Mouse (Mus musculus): ENCODE data around the gene Qtrt2. TPM values are rescaled to one million over a fixed set of nuclear protein-coding genes. Genes with fewer than 3 reads are reported as not detected.

Qtrt2 gene
- polyA plus RNA-seq (2015; fragmentation: Nextera tagmentation; extraction: Ambion mirVana) = 10.9 and 11.2 TPM in 2 replicates

GRCm38 (mm10) chr16:43926341-43926859 is at the start of gene Qtrt2:
Qtrt2 (minus strand) TSS chr16:43926809.

GRCm38 (mm10) chr16:43889208-43890004 is 37.2 kb downstream of the Qtrt2 start, which contains the start of gene Ccdc191:
Ccdc191 (plus strand) TSS chr16:43889800.

Other genes starting within 250 kb of the Qtrt2 start
- gene Drd3, start 172.8 kb downstream of the Qtrt2 start, polyA plus RNA-seq (2015; fragmentation: Nextera tagmentation; extraction: Ambion mirVana) = not detected in 2 replicates
- gene Ccdc191, start 37.0 kb downstream of the Qtrt2 start, polyA plus RNA-seq (2015; fragmentation: Nextera tagmentation; extraction: Ambion mirVana) = 6.1 and 7.4 TPM in 2 replicates
- gene Zdhhc23, start 53.0 kb upstream of the Qtrt2 start, polyA plus RNA-seq (2015; fragmentation: Nextera tagmentation; extraction: Ambion mirVana) = 1.2 and 1.7 TPM in 2 replicates
- gene Gramd1c, start 136.5 kb upstream of the Qtrt2 start, polyA plus RNA-seq (2015; fragmentation: Nextera tagmentation; extraction: Ambion mirVana) = 2.5 and 4.4 TPM in 2 replicates
- 35.5 and 39.2 TPM in 2 replicates for gene Atp6v1a, start 212.9 kb upstream of the Qtrt2 start, polyA plus RNA-seq (2015; fragmentation: Nextera tagmentation; extraction: Ambion mirVana)
- 60.9 and 77.5 TPM in 2 replicates for gene Naa50, start 213.0 kb upstream of the Qtrt2 start, polyA plus RNA-seq (2015; fragmentation: Nextera tagmentation; extraction: Ambion mirVana)
- gene Usf3, start 246.4 kb upstream of the Qtrt2 start, polyA plus RNA-seq (2015; fragmentation: Nextera tagmentation; extraction: Ambion mirVana) = 1.3 TPM in 2 replicates